Comparison of ENCODE assay signal across 35 mouse cellular contexts in the genomic region with DNA sequence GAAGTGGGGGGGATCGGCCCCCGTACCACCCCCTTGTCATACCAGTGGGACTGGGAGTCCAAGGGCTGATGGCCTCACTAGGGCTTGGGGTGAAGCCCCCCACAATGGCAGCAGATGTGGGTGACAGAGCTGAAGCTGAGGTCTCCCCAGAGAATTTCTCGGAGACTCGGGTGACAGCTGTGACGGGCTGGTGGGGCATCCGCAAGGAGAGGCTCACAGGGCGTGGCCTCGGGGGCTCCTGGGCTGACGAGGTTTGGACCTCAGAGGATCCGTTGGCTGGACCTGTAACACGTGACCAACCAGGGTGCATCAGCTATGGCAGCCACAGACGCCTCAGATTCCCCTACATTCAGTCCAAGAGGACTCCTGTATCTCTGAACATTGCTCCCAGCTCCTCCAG. TPM values are rescaled to one million over a fixed set of nuclear protein-coding genes. Genes with fewer than 3 reads are reported as not detected.
DNase-seq lines count a peak whose midpoint lies in the region; ATAC-seq and TF ChIP-seq lines count a peak whose summit lies in the region.
"Had no signal": no experiment of that assay in that cellular context is flagged by ENCODE, and none has a peak within 500 bp of the region (broad histone marks: within the 10 kb centered on the region; RNA-seq: fewer than 3 reads in every experiment).

No protein-coding gene starts in this region.

- H3K9ac ChIP-seq in kidney, embryonic 14.5 days (ENCODE audit: low read depth, low read length): no peak overlapping the region
- no peak overlapping the region for H3K9ac ChIP-seq in lung, embryonic 15.5 days
- H3K9ac ChIP-seq: embryonic facial prominence, embryonic 13.5 days; forebrain, embryonic 15.5 days; hindbrain, embryonic 13.5 days; limb, embryonic 15.5 days; liver, embryonic 14.5 days; midbrain, embryonic 15.5 days; neural tube, embryonic 15.5 days had no signal

- no peaks in the 10 kb centered on the region for H3K9me3 ChIP-seq in kidney, embryonic 14.5 days (ENCODE audit: control insufficient read depth, low read length)
- H3K9me3 ChIP-seq in lung, embryonic 15.5 days: no peaks in the 10 kb centered on the region
- H3K9me3 ChIP-seq: embryonic facial prominence, embryonic 13.5 days; forebrain, embryonic 10.5 days; forebrain, embryonic 15.5 days; hindbrain, embryonic 13.5 days; limb, embryonic 10.5 days; limb, embryonic 15.5 days; midbrain, embryonic 10.5 days; midbrain, embryonic 15.5 days; neural tube, embryonic 15.5 days had no signal

- WGBS in kidney, embryonic 14.5 days: 86% methylated on average over 12 of the region's 12 CpGs
- WGBS in lung, embryonic 15.5 days: 79% methylated on average over 12 of the region's 12 CpGs
- 77% methylated on average over 12 of the region's 12 CpGs for WGBS in lung, adult 2 months

- no peak for TF ChIP-seq CTCF in gastrocnemius, adult 2 months (IDR thresholded peaks at IDR 0.05)
- TF ChIP-seq CTCF in lung, adult 2 months (IDR thresholded peaks at IDR 0.05; ENCODE audit: insufficient read depth, low read length): no peak

- TF ChIP-seq POLR2A in lung, adult 2 months (IDR thresholded peaks at IDR 0.05; ENCODE audit: borderline replicate concordance, extremely low read depth, low read depth, low read length): no peak

- H3K36me3 ChIP-seq in kidney, embryonic 14.5 days (ENCODE audit: control insufficient read depth, insufficient read depth, low read length): peaks cover 22% of the 10 kb centered on the region
- peaks cover 35% of the 10 kb centered on the region for H3K36me3 ChIP-seq in lung, embryonic 15.5 days
- H3K36me3 ChIP-seq: forebrain, embryonic 15.5 days; hindbrain, embryonic 13.5 days; limb, embryonic 15.5 days; midbrain, embryonic 15.5 days; neural tube, embryonic 15.5 days had no signal

- H3K4me3 ChIP-seq in gastrocnemius, adult 2 months: peak overlapping the region; percentile 46
- no peak overlapping the region for H3K4me3 ChIP-seq in kidney, embryonic 14.5 days (ENCODE audit: low read length)
- H3K4me3 ChIP-seq in lung, embryonic 15.5 days: no peak overlapping the region
- H3K4me3 ChIP-seq in lung, adult 2 months (replicated peaks; ENCODE audit: extremely low read depth, low read depth, low read length): no peak overlapping the region
- H3K4me3 ChIP-seq: embryonic facial prominence, embryonic 13.5 days; forebrain, embryonic 10.5 days; forebrain, embryonic 15.5 days; hindbrain, embryonic 13.5 days; limb, embryonic 10.5 days; limb, embryonic 15.5 days; midbrain, embryonic 10.5 days; midbrain, embryonic 15.5 days; neural tube, embryonic 15.5 days had no signal

- peak; percentile 47 for DNase-seq in gastrocnemius, adult 2 months
- DNase-seq in gastrocnemius, adult 8-10 months (ENCODE audit: low spot score in 2 of 2): no peak
- DNase-seq in kidney, postnatal 25 days: no peak
- no peak for DNase-seq in lung, adult 2 months
- peak; percentile 47 for DNase-seq in R1 (ENCODE audit: low read depth, low spot score)
- DNase-seq in layer of hippocampus, postnatal 25 days (ENCODE audit: extremely low spot score in 1 of 2, low spot score in 1 of 2): no peak
- DNase-seq: adrenal gland, postnatal 25 days; cerebellum, adult 11-12 months; cerebellum, adult 9-11 months; embryo, embryonic 11 days; heart, postnatal 36 days; lung, postnatal 14 days; retina, postnatal 1 day; right cerebral cortex, postnatal 14 days; thymus, postnatal 14 days had no signal

- H3K4me1 ChIP-seq in kidney, embryonic 14.5 days (ENCODE audit: control insufficient read depth, insufficient read depth, low read length): peaks cover 58% of the 10 kb centered on the region
- peaks cover 89% of the 10 kb centered on the region for H3K4me1 ChIP-seq in lung, embryonic 15.5 days
- no peaks in the 10 kb centered on the region; the same call in 1 of the 2 replicates for H3K4me1 ChIP-seq in lung, adult 2 months (ENCODE audit: control insufficient read depth, insufficient read depth, low read length)
- H3K4me1 ChIP-seq: forebrain, embryonic 15.5 days; midbrain, embryonic 15.5 days; neural tube, embryonic 15.5 days had no signal

- no peak for ATAC-seq in kidney, embryonic 14.5 days (ENCODE audit: low FRiP score, low TSS enrichment)
- ATAC-seq in lung, embryonic 15.5 days (ENCODE audit: borderline replicate concordance, extremely low read depth, low FRiP score, low TSS enrichment): no peak
- ATAC-seq: forebrain, embryonic 15.5 days; intestine, postnatal 0 days; midbrain, embryonic 15.5 days; Patski had no signal

- no peaks in the 10 kb centered on the region for H3K27me3 ChIP-seq in kidney, embryonic 14.5 days (ENCODE audit: control insufficient read depth, insufficient read depth, low read length)
- H3K27me3 ChIP-seq in lung, embryonic 15.5 days: no peaks in the 10 kb centered on the region
- H3K27me3 ChIP-seq: forebrain, embryonic 15.5 days; midbrain, embryonic 15.5 days; Patski had no signal

- H3K4me2 ChIP-seq in kidney, embryonic 14.5 days (replicated peaks; ENCODE audit: low read depth, low read length): no peak overlapping the region
- no peak overlapping the region for H3K4me2 ChIP-seq in lung, embryonic 15.5 days
- H3K4me2 ChIP-seq: embryonic facial prominence, embryonic 13.5 days; forebrain, embryonic 15.5 days; heart, embryonic 11.5 days; hindbrain, embryonic 13.5 days; limb, embryonic 15.5 days; midbrain, embryonic 15.5 days; neural tube, embryonic 15.5 days had no signal

- intact Hi-C loops in gastrocnemius, adult 2 months (cut with DNase I): no loop called here

- peak overlapping the region; percentile 82 for H3K27ac ChIP-seq in gastrocnemius, adult 2 months
- H3K27ac ChIP-seq in kidney, embryonic 14.5 days (ENCODE audit: low read depth, low read length): peak overlapping the region; percentile 87; the same call in 1 of the 2 replicates
- peak overlapping the region; percentile 87 for H3K27ac ChIP-seq in lung, embryonic 15.5 days
- H3K27ac ChIP-seq: embryonic facial prominence, embryonic 13.5 days; forebrain, embryonic 10.5 days; forebrain, embryonic 15.5 days; hindbrain, embryonic 13.5 days; limb, embryonic 10.5 days; limb, embryonic 15.5 days; liver, embryonic 14.5 days; midbrain, embryonic 10.5 days; midbrain, embryonic 15.5 days; neural tube, embryonic 15.5 days had no signal

RNA-seq across cellular contexts. Expression of gene Smtnl2, which starts 8.5 kb away (rescaled TPM):
- total RNA-seq in gastrocnemius, adult 2 months (2021): 100 to 1,000 TPM; 238 to 342 TPM
- total RNA-seq in gastrocnemius, adult 8-10 months (2022): 100 to 1,000 TPM; 270 to 439 (median 347) TPM
- 30.0 and 56.1 TPM in 2 replicates for polyA plus RNA-seq in kidney, embryonic 14.5 days (2014; fragmentation: Nextera tagmentation; extraction: Ambion mirVana)
- polyA plus RNA-seq in lung, embryonic 15.5 days (2015; fragmentation: Nextera tagmentation; extraction: Ambion mirVana): 156 and 158 TPM in 2 replicates
- 32.1 and 34.5 TPM in 2 replicates for polyA plus RNA-seq in lung, adult 2 months (2012; rRNA removed)
- total RNA-seq in layer of hippocampus, postnatal 25 days (2021): 1 to 10 TPM; 2.0 to 3.0 TPM

RNA-seq across cellular contexts. Expression of gene Ggt6, which starts 32.4 kb away (rescaled TPM):
- total RNA-seq in gastrocnemius, adult 2 months (2021): 1 to 10 TPM in 1 of 2 experiments, under 1 TPM in 1; 0.67 to 5.5 TPM
- 1 to 10 TPM; 1.9 to 5.4 (median 3.8) TPM for total RNA-seq in gastrocnemius, adult 8-10 months (2022)
- polyA plus RNA-seq in kidney, embryonic 14.5 days (2014; fragmentation: Nextera tagmentation; extraction: Ambion mirVana): 0.31 and 0.76 TPM in 2 replicates
- 0.14 and 0.26 TPM in 2 replicates for polyA plus RNA-seq in lung, embryonic 15.5 days (2015; fragmentation: Nextera tagmentation; extraction: Ambion mirVana)
- 2.9 and 7.0 TPM in 2 replicates for polyA plus RNA-seq in lung, adult 2 months (2012; rRNA removed)
- total RNA-seq in layer of hippocampus, postnatal 25 days (2021): under 1 TPM in 1 of 2 experiments, not detected in 1; 0.20 TPM
- total RNA-seq: heart, postnatal 36 days; left cerebral cortex, postnatal 10 days; MEL had no signal
- polyA plus RNA-seq: C2C12; forebrain, embryonic 10.5 days; forebrain, embryonic 15.5 days; heart, embryonic 11.5 days; hindbrain, embryonic 13.5 days; midbrain, embryonic 10.5 days; midbrain, embryonic 15.5 days; neural tube, embryonic 15.5 days had no signal

RNA-seq across cellular contexts. Expression of gene Mybbp1a, which starts 38.2 kb away (rescaled TPM):
- total RNA-seq in gastrocnemius, adult 2 months (2021): 10 to 100 TPM; 60.2 to 60.9 TPM
- 10 to 100 TPM; 54.6 to 66.0 (median 57.1) TPM for total RNA-seq in gastrocnemius, adult 8-10 months (2022)
- 129 and 173 TPM in 2 replicates for polyA plus RNA-seq in kidney, embryonic 14.5 days (2014; fragmentation: Nextera tagmentation; extraction: Ambion mirVana)
- polyA plus RNA-seq in lung, embryonic 15.5 days (2015; fragmentation: Nextera tagmentation; extraction: Ambion mirVana): 137 and 140 TPM in 2 replicates
- 26.1 and 32.8 TPM in 2 replicates for polyA plus RNA-seq in lung, adult 2 months (2012; rRNA removed)
- total RNA-seq in layer of hippocampus, postnatal 25 days (2021): 10 to 100 TPM; 48.3 to 54.0 TPM

RNA-seq across cellular contexts. Expression of gene Tekt1, which starts 40.7 kb away (rescaled TPM):
- 1 to 10 TPM in 1 of 2 experiments, under 1 TPM in 1; 0.33 to 2.6 TPM for total RNA-seq in gastrocnemius, adult 2 months (2021)
- 1 to 10 TPM in 3 of 4 experiments, under 1 TPM in 1; 0.92 to 3.3 (median 2.5) TPM for total RNA-seq in gastrocnemius, adult 8-10 months (2022)
- polyA plus RNA-seq in kidney, embryonic 14.5 days (2014; fragmentation: Nextera tagmentation; extraction: Ambion mirVana): 5.8 and 8.3 TPM in 2 replicates
- 11.4 and 11.8 TPM in 2 replicates for polyA plus RNA-seq in lung, embryonic 15.5 days (2015; fragmentation: Nextera tagmentation; extraction: Ambion mirVana)
- 4.8 and 8.3 TPM in 2 replicates for polyA plus RNA-seq in lung, adult 2 months (2012; rRNA removed)
- 1 to 10 TPM; 2.7 to 3.1 TPM for total RNA-seq in layer of hippocampus, postnatal 25 days (2021)
- total RNA-seq: heart, postnatal 36 days; MEL had no signal
- polyA plus RNA-seq: C2C12; large intestine, adult 2 months; liver, embryonic 14.5 days; Patski; small intestine, adult 2 months had no signal

Comparison
In these comparisons a context has a peak if more than half of its experiments do, and no peak if none do; other contexts are left out.
1. DNase-seq: peak in gastrocnemius, adult 2 months (single experiment) and R1 (single experiment); none in gastrocnemius, adult 8-10 months (0 of 2), kidney, postnatal 25 days (0 of 2), lung, adult 2 months (single experiment) and layer of hippocampus, postnatal 25 days (0 of 2).
2. RNA of gene Smtnl2, which starts 8.5 kb away (total RNA-seq): 270 to 439 TPM in gastrocnemius, adult 8-10 months and 238 to 342 TPM in gastrocnemius, adult 2 months; 2.0 to 3.0 TPM in layer of hippocampus, postnatal 25 days; every median in the first group is over 10 times any median in the second.
3. Peak in every context shown above with its lines, with median percentiles within 50 percentile points of each other: H3K27ac ChIP-seq.